Mouse (Mus musculus): ENCODE measurements around the gene Tifab. TPM values are rescaled to one million over a fixed set of nuclear protein-coding genes. Genes with fewer than 3 reads are reported as not detected.

Gene Tifab
- polyA plus RNA-seq, 1 experiment: 0.70 TPM

GRCm38 (mm10) chr13:56134631-56135181, 44.0 kb downstream of the Tifab start:
- TF ChIP-seq CTCF (IDR thresholded peaks at IDR 0.05; ENCODE audit: borderline replicate concordance, extremely low read depth, insufficient read depth, insufficient read length) (no peak), POLR2A (IDR thresholded peaks at IDR 0.05; ENCODE audit: borderline replicate concordance, extremely low read depth, insufficient read depth, insufficient read length, poor library complexity, severe bottlenecking) (0 out of 2 replicates have a peak, but pooled peaks have one; percentile 14)
- DNase-seq (ENCODE audit: low read depth): peak; percentile 39

- TF ChIP-seq CTCF (IDR thresholded peaks at IDR 0.05; ENCODE audit: borderline replicate concordance, extremely low read depth, insufficient read depth, insufficient read length) (no peak), POLR2A (IDR thresholded peaks at IDR 0.05; ENCODE audit: borderline replicate concordance, extremely low read depth, insufficient read depth, insufficient read length, poor library complexity, severe bottlenecking) (no peak)
- DNase-seq (ENCODE audit: low read depth): no peak
Measured at GRCm38 (mm10) chr13:56134031-56134430, 44.7 kb downstream of the Tifab start.

GRCm38 (mm10) chr13:56132941-56133340, 45.7 kb downstream of the Tifab start:
- no peak for DNase-seq (ENCODE audit: low read depth)
- TF ChIP-seq CTCF (IDR thresholded peaks at IDR 0.05; ENCODE audit: borderline replicate concordance, extremely low read depth, insufficient read depth, insufficient read length) (no peak), POLR2A (IDR thresholded peaks at IDR 0.05; ENCODE audit: borderline replicate concordance, extremely low read depth, insufficient read depth, insufficient read length, poor library complexity, severe bottlenecking) (no peak)

- no peak for TF ChIP-seq CTCF (IDR thresholded peaks at IDR 0.05; ENCODE audit: borderline replicate concordance, extremely low read depth, insufficient read depth, insufficient read length)
- no peak for TF ChIP-seq POLR2A (IDR thresholded peaks at IDR 0.05; ENCODE audit: borderline replicate concordance, extremely low read depth, insufficient read depth, insufficient read length, poor library complexity, severe bottlenecking)
- no peak for DNase-seq (ENCODE audit: low read depth)
Measured at GRCm38 (mm10) chr13:56132326-56132936, 46.3 kb downstream of the Tifab start.

- DNase-seq (ENCODE audit: low read depth): no peak
- TF ChIP-seq POLR2A (IDR thresholded peaks at IDR 0.05; ENCODE audit: borderline replicate concordance, extremely low read depth, insufficient read depth, insufficient read length, poor library complexity, severe bottlenecking): no peak
- no peak for TF ChIP-seq CTCF (IDR thresholded peaks at IDR 0.05; ENCODE audit: borderline replicate concordance, extremely low read depth, insufficient read depth, insufficient read length)
Measured at GRCm38 (mm10) chr13:56130544-56130943, 48.1 kb downstream of the Tifab start.

GRCm38 (mm10) chr13:56129578-56129977, 49.1 kb downstream of the Tifab start:
- DNase-seq (ENCODE audit: low read depth): no peak
- TF ChIP-seq CTCF (IDR thresholded peaks at IDR 0.05; ENCODE audit: borderline replicate concordance, extremely low read depth, insufficient read depth, insufficient read length) (no peak), POLR2A (IDR thresholded peaks at IDR 0.05; ENCODE audit: borderline replicate concordance, extremely low read depth, insufficient read depth, insufficient read length, poor library complexity, severe bottlenecking) (no peak)

GRCm38 (mm10) chr13:56129014-56129413, 49.7 kb downstream of the Tifab start:
- DNase-seq (ENCODE audit: low read depth): no peak
- no peak for TF ChIP-seq CTCF (IDR thresholded peaks at IDR 0.05; ENCODE audit: borderline replicate concordance, extremely low read depth, insufficient read depth, insufficient read length)
- TF ChIP-seq POLR2A (IDR thresholded peaks at IDR 0.05; ENCODE audit: borderline replicate concordance, extremely low read depth, insufficient read depth, insufficient read length, poor library complexity, severe bottlenecking): no peak

- DNase-seq (ENCODE audit: low read depth): no peak
- TF ChIP-seq CTCF (IDR thresholded peaks at IDR 0.05; ENCODE audit: borderline replicate concordance, extremely low read depth, insufficient read depth, insufficient read length) (no peak), POLR2A (IDR thresholded peaks at IDR 0.05; ENCODE audit: borderline replicate concordance, extremely low read depth, insufficient read depth, insufficient read length, poor library complexity, severe bottlenecking) (no peak)
Measured at GRCm38 (mm10) chr13:56125632-56126031, 53.1 kb downstream of the Tifab start.

Other genes with a start within 250 kb of the Tifab start
- 317 and 334 TPM in 2 replicates for gene H2afy, start 42.5 kb downstream of the Tifab start, polyA plus RNA-seq (2012; rRNA removed)
- gene Neurog1, start 73.3 kb upstream of the Tifab start, polyA plus RNA-seq (2012; rRNA removed): 10.1 and 17.1 TPM in 2 replicates
- gene Cxcl14, start 117.7 kb upstream of the Tifab start, polyA plus RNA-seq (2012; rRNA removed): 30.1 and 35.9 TPM in 2 replicates
- gene Gm3045, start 247.7 kb upstream of the Tifab start, polyA plus RNA-seq (2012; rRNA removed): not detected in 2 replicates

All from brain, embryonic 14.5 days (tissue).